Mouse (Mus musculus): ENCODE results near the gene Ubxn10. TPM values are rescaled to one million over a fixed set of nuclear protein-coding genes. Genes with fewer than 3 reads are reported as not detected.

Ubxn10 gene
- total RNA-seq (2023) = not detected

GRCm38 (mm10) chr4:138737031-138737430 lies at the start of gene Ubxn10:
TSS of gene Ubxn10 (minus strand) at chr4:138737167.

GRCm38 (mm10) chr4:138775435-138775834 lies 38.5 kb upstream of the Ubxn10 start, which contains the start of gene Pla2g2d:
TSS of gene Pla2g2d (plus strand) at chr4:138775735.

GRCm38 (mm10) chr4:138757416-138757815 lies 20.4 kb upstream of the Ubxn10 start, which contains the start of gene Pla2g2f:
TSS of gene Pla2g2f (minus strand) at chr4:138757626.

GRCm38 (mm10) chr4:138724354-138725126 lies 12.4 kb downstream of the Ubxn10 start, which contains the start of gene Pla2g2c:
TSS of gene Pla2g2c (plus strand) at chr4:138724792.

Other genes with a start within 250 kb of the Ubxn10 start
- gene Vwa5b1, start 101.3 kb downstream of the Ubxn10 start, total RNA-seq (2023) = not detected
- not detected for gene Pla2g2c, start 12.4 kb downstream of the Ubxn10 start, total RNA-seq (2023)
- not detected for gene Pla2g2f, start 20.5 kb upstream of the Ubxn10 start, total RNA-seq (2023)
- not detected for gene Pla2g2d, start 38.6 kb upstream of the Ubxn10 start, total RNA-seq (2023)
- gene Pla2g5, start 126.3 kb upstream of the Ubxn10 start, total RNA-seq (2023) = 1 to 10 TPM in 1 of 2 experiments, not detected in 1; 1.6 TPM
- not detected for gene Gm13030, start 136.8 kb upstream of the Ubxn10 start, total RNA-seq (2023)
- gene Pla2g2e, start 140.8 kb upstream of the Ubxn10 start, total RNA-seq (2023) = not detected
- 10 to 100 TPM; 22.1 to 23.8 TPM for gene Otud3, start 176.8 kb upstream of the Ubxn10 start, total RNA-seq (2023)
- not detected for gene Rnf186, start 229.9 kb upstream of the Ubxn10 start, total RNA-seq (2023)
- gene Tmco4, start 235.7 kb upstream of the Ubxn10 start, total RNA-seq (2023) = 10 to 100 TPM; 11.5 to 13.3 TPM